Mouse (Mus musculus) brown adipose tissue, adult 24 weeks (tissue): ENCODE data around the gene Psat1. TPM values are rescaled to one million over a fixed set of nuclear protein-coding genes. Genes with fewer than 3 reads are reported as not detected.

ENCODE experiments used
- polyA plus RNA-seq: library from polyadenylated mRNA; stranded (reverse); fragments of >200 nt; gene quantifications from 2 replicates; pipeline ENCODE4 v1.2.4, GENCODE M21; 2012; ENCODE audit not compliant: missing spikeins, insufficient read depth, insufficient read length

Gene Psat1
- polyA plus RNA-seq, 1 experiment: 11.5 TPM

Other genes starting within 250 kb of the Psat1 start
- gene Cep78, start 37.7 kb upstream of the Psat1 start, polyA plus RNA-seq: 2.2 and 4.6 TPM in 2 replicates
- 19.4 and 23.8 TPM in 2 replicates for gene Gnaq, start 185.5 kb upstream of the Psat1 start, polyA plus RNA-seq